Mouse (Mus musculus) forebrain, postnatal 0 days (tissue): Measurements from ENCODE around the gene Anxa1. TPM values are rescaled to one million over a fixed set of nuclear protein-coding genes. Genes with fewer than 3 reads are reported as not detected.

Experiments used
- ATAC-seq: fragments of 200-750 bp; cut with Nextera tagmentation; 2 replicates; pipeline ENCODE4 v1.8.0; 2017; ENCODE audit warnings: mild to moderate bottlenecking, moderate library complexity
- DNase-seq: peaks from one replicate; pipeline ENCODE4 v3.0.0-alpha.2; 2015
- H3K27ac ChIP-seq: fragments of 300-500 bp; sonication (generic); 2 replicates; pipeline ENCODE4 v1.5.1; 2014; ENCODE audit warnings: low read depth, mild to moderate bottlenecking, antibody characterized with exemption, low read length, moderate library complexity, mixed read lengths
- H3K27me3 ChIP-seq: fragments of 300-500 bp; sonication (generic); 2 replicates; pipeline ENCODE4 v1.6.1; 2014; ENCODE audit warnings: mild to moderate bottlenecking, low read length, mixed read lengths; ENCODE audit not compliant: insufficient read depth
- H3K36me3 ChIP-seq: fragments of 300-500 bp; sonication (generic); 2 replicates; pipeline ENCODE4 v1.6.1; 2014; ENCODE audit warnings: mild to moderate bottlenecking, moderate library complexity; ENCODE audit not compliant: insufficient read depth
- H3K4me1 ChIP-seq: fragments of 300-500 bp; sonication (generic); 2 replicates; pipeline ENCODE4 v1.6.1; 2014; ENCODE audit warnings: antibody characterized with exemption; ENCODE audit not compliant: insufficient read depth
- H3K4me2 ChIP-seq: fragments of 300-500 bp; sonication (generic); 2 replicates; pipeline ENCODE4 v1.6.1; 2014; ENCODE audit warnings: low read depth, mild to moderate bottlenecking, moderate library complexity
- H3K4me3 ChIP-seq: fragments of 300-500 bp; sonication (generic); 2 replicates; pipeline ENCODE4 v1.5.1; 2014; ENCODE audit warnings: low read depth, low read length, mixed read lengths
- H3K9ac ChIP-seq: fragments of 300-500 bp; sonication (generic); 2 replicates; pipeline ENCODE4 v1.6.1; 2014; ENCODE audit warnings: mild to moderate bottlenecking
- H3K9me3 ChIP-seq: fragments of 300-500 bp; sonication (generic); 2 replicates; pipeline ENCODE4 v1.6.1; 2016; ENCODE audit warnings: low read length
- CTCF ChIP-seq: sonication (generic); IDR thresholded peaks from 2 replicates; pipeline ENCODE4 v1.5.1; 2016; ENCODE audit warnings: antibody characterized with exemption, control low read depth, low read depth
- WGBS: fragments of 180-500 bp; shearing (Covaris S2); extraction: QIAGEN DNeasy Blood & Tissue Kit; methylation state at CpG from one replicate; pipeline ENCODE4 v1.1.7; 2014; 5-methylcytosine and 5-hydroxymethylcytosine counted together
- polyA plus RNA-seq: library from polyadenylated mRNA; unstranded; fragments of >200 nt; fragmentation: Nextera tagmentation; extraction: Ambion mirVana; gene quantifications from 2 replicates; pipeline ENCODE4 v1.2.1, GENCODE M21; 2015
- total RNA-seq: library from RNA; depleted of rRNA; stranded (reverse); fragments of >200 nt; gene quantifications from 2 replicates; pipeline ENCODE4 v1.2.3, GENCODE M21; 2014

The Anxa1 gene
- total and polyA plus RNA-seq, 2 experiments from 2014 or later = 7.0 to 15.3 TPM

DNA sequence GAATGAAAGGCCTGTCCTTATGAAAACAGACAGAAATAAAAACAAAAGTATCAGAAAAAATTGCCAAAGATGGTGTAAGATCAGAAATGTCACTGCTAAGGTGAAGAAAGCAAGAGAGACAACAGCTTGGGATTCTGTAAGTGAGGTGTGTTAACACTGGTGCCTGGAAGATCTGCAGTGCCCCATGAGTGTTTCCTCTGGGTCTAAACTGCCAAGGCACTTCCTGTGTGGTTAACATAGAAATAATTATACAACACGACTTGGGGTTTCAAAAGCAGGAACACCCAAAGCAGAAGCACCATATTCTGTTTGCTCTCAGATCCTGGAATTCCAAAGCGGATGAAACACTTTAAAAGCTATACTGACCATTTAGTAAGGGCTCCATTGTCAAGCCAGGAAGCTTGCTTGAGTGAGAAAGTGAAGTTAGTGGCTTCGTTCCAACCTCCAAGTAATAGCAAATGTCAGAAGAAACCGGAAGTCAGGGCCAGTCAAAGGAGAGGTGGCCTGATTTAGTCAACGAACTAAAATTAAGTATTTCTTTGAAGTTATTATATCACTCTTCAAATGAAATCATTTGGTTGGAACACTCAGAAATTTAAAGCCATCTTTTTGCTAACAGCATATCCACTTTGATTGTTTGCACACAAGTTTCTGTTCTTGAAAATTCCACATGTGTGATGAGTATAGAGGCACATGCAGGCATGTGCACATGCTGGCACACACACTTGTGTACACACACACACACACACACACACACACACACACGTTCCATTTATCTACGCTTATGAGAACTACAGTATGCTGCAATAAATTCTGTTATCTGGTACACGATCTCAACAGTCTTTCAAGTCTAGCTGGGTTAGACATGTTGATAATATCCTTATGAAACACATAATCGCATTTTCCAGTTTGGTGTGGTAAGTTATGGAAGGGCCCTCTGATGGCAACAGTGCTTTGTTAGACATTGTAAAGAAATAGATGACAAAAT, 19.1 kb upstream of the Anxa1 start:
- H3K4me2 ChIP-seq = no peak overlapping the region
- H3K27ac ChIP-seq = no peak overlapping the region
- no peaks in the 10 kb centered on the region for H3K27me3 ChIP-seq
- H3K4me1 ChIP-seq = no peaks in the 10 kb centered on the region
- H3K9me3 ChIP-seq = no peaks in the 10 kb centered on the region
- H3K9ac ChIP-seq = no peak overlapping the region
- no peak for TF ChIP-seq CTCF
- ATAC-seq (no peak), DNase-seq (no peak)
- no peak overlapping the region for H3K4me3 ChIP-seq
- no peaks in the 10 kb centered on the region for H3K36me3 ChIP-seq
- 78% methylated on average over 9 of the region's 9 CpGs for WGBS

DNA sequence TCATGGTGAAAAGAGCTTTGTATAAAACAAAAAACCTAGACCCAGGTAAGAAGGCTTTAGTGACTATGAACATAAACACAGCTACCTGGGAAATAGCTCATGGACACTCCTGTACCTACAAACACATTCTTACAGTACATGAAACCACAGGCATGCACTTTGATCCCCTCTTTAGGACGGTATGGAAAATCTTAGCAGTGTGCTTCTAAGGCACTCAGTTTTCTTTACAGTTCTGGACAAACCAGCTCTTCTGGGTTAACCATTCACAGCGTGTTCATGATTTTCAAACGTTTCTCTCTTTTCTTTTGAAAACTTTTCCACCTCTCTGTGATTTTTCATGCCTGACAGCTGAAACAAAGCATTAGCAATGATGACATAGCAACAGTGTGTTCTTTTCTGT, 15.7 kb upstream of the Anxa1 start:
- no peak for TF ChIP-seq CTCF
- ATAC-seq = no peak
- Histone ChIP-seq H3K27ac (no peak overlapping the region), H3K9me3 (no peaks in the 10 kb centered on the region), H3K4me2 (no peak overlapping the region), H3K4me1 (no peaks in the 10 kb centered on the region), H3K36me3 (no peaks in the 10 kb centered on the region), H3K27me3 (no peaks in the 10 kb centered on the region), H3K4me3 (no peak overlapping the region), H3K9ac (no peak overlapping the region)
- DNase-seq = no peak
- 58% methylated on average over 3 of the region's 3 CpGs for WGBS

DNA sequence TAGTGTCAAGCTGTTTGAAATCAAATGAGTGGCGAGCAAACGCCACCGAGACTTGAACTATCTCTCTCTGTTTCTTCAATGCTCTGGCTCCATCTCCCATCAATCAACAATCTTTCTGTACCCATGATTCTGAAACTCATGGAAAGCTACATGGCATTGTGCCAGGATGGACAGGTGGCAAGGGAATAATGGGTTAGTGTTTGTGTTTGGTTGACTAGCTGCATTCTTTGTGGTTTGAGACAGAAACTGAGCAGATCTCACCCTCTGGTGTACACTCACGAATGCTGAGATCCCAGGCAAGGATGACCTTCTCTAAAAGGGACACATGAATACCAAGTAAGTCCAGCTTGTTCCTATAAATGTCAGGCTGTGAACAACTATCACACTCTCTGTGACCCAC, 14.3 kb upstream of the Anxa1 start:
- WGBS = 54% methylated on average over 4 of the region's 4 CpGs
- no peaks in the 10 kb centered on the region for H3K4me1 ChIP-seq
- no peak for ATAC-seq

DNA sequence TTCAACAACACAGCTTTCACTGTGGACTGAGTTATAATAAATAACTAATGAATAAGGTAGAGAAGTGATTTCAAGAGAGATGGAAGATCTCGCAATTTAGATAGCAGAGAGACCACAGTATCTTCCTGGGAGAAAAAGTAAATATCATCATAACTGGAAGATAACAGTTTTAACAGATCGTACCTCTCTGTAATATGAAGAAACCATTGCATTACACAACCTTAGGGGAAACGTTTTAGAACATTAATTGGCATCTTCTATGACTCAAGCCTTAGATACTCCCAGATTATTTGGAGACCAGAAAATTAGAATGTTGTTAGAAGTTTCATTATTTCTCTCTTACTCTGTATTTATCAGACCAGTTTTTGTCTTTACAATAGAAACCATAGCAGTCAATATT, 13.0 kb upstream of the Anxa1 start:
- Histone ChIP-seq H3K9me3 (no peaks in the 10 kb centered on the region), H3K27me3 (no peaks in the 10 kb centered on the region), H3K4me3 (no peak overlapping the region), H3K9ac (no peak overlapping the region), H3K4me2 (no peak overlapping the region), H3K36me3 (no peaks in the 10 kb centered on the region), H3K4me1 (no peaks in the 10 kb centered on the region), H3K27ac (no peak overlapping the region)
- ATAC-seq (no peak), DNase-seq (no peak)
- 83% methylated on average over 3 of the region's 3 CpGs for WGBS
- TF ChIP-seq CTCF = no peak

More for the DNA sequence above, 14.3 kb upstream of the Anxa1 start:
- Histone ChIP-seq H3K27ac (no peak overlapping the region), H3K27me3 (no peaks in the 10 kb centered on the region), H3K9ac (no peak overlapping the region), H3K36me3 (no peaks in the 10 kb centered on the region), H3K4me3 (no peak overlapping the region), H3K4me2 (no peak overlapping the region), H3K9me3 (no peaks in the 10 kb centered on the region)
- no peak for DNase-seq
- TF ChIP-seq CTCF = no peak

DNA sequence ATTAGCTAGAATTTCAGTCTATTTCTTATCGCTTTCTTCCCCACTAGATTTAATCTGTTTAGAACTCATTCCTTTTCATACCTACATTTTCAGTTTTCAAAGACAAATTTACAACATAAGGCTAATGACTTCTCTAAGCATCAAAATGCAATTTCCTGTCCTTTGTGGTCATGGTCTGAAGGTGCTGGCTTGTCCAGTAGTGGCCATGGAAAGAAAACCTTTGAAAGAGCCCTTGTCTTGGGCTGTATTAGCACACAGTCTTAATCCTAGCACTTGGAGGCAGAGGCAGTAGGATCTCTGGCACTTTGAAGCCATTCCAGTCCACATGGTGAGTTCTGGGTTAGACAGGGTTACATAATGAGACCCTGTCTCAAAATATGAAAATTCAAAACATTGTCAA, 12.5 kb upstream of the Anxa1 start:
- ATAC-seq (no peak), DNase-seq (no peak)
- TF ChIP-seq CTCF = no peak
- H3K4me3 ChIP-seq = no peak overlapping the region
- H3K4me2 ChIP-seq = no peak overlapping the region
- H3K9me3 ChIP-seq = no peaks in the 10 kb centered on the region
- H3K9ac ChIP-seq = no peak overlapping the region
- H3K27me3 ChIP-seq = no peaks in the 10 kb centered on the region
- H3K4me1 ChIP-seq = no peaks in the 10 kb centered on the region
- H3K27ac ChIP-seq = no peak overlapping the region
- H3K36me3 ChIP-seq = no peaks in the 10 kb centered on the region
- WGBS = 96% methylated on average over 1 of the region's 1 CpGs

DNA sequence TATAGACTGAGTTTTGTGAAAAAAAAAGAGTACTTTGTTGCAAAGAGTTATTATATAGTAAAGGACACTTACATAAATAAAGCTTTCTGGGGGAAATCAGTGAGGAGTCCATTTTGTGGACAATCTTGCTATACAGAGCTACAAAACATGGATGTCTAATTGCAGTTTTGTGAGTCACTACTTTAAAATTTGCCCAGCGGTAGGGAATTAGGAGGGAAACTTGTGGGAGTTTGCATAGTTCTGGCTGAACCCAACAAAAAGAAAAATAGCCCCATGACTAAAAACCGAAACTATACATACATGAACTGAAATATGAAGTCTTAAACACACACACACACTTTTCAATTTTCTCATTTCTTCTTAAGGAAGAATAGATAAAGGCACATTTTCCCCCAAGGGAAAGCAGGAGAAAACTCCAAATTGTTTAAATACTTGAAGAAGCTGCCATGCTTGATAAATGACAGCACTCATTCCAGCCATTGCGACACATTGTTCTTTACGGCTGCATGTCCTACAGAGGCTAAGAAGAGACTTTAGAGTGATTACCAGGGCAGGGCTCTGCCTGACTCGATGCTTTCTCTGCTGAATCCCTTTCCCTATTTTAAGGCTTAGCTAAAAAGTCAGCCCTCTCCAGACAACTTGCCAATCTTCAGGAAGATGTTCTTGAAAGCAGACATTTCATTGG, 11.9 kb upstream of the Anxa1 start:
- ATAC-seq = no peak
- no peak for TF ChIP-seq CTCF

DNA sequence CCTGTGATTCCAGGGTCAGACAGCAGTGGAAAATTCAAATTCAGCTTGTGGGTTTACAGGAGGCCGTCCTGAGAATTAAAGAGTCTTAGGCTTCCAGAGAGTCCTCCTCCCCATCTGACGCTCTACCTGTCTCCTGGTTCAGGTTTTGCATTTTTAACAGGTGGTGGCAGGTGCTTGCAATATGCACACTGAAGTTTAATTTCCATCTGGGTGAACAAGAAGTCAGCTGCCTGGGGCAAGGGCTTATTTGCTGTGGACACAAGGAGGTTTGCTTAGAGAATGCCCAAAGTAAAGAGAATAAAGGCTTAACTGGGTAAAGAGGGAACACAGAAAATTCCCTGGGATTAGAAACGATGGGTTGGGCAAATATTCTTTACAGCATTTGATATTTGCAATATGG, 11.2 kb upstream of the Anxa1 start:
- WGBS = 79% methylated on average over 3 of the region's 3 CpGs
- Histone ChIP-seq H3K9ac (no peak overlapping the region), H3K36me3 (no peaks in the 10 kb centered on the region), H3K9me3 (no peaks in the 10 kb centered on the region), H3K4me3 (no peak overlapping the region), H3K27me3 (no peaks in the 10 kb centered on the region), H3K27ac (no peak overlapping the region), H3K4me2 (no peak overlapping the region), H3K4me1 (no peaks in the 10 kb centered on the region)
- no peak for TF ChIP-seq CTCF
- DNase-seq = no peak
- no peak for ATAC-seq

More for the DNA sequence above, 11.9 kb upstream of the Anxa1 start:
- H3K36me3 ChIP-seq = no peaks in the 10 kb centered on the region
- H3K9me3 ChIP-seq = no peaks in the 10 kb centered on the region
- DNase-seq = no peak
- H3K4me2 ChIP-seq = no peak overlapping the region
- no peak overlapping the region for H3K9ac ChIP-seq
- H3K27ac ChIP-seq = no peak overlapping the region
- H3K27me3 ChIP-seq = no peaks in the 10 kb centered on the region
- no peaks in the 10 kb centered on the region for H3K4me1 ChIP-seq
- H3K4me3 ChIP-seq = no peak overlapping the region
- 84% methylated on average over 5 of the region's 5 CpGs for WGBS
